Mouse (Mus musculus) heart, postnatal 4 days (tissue): ENCODE measurements at regions not wholly inside any gene's neighbourhood (a gene's known extent, or its start where the extent isn't known, plus 50 kb on each side); places are given as distances from the start of the nearest gene placed in this dataset.

Experiments
- DNase-seq: peaks from one replicate; pipeline ENCODE4 v3.0.0; 2021

GRCm38 (mm10) chr1:72000741-72001140 is 211.4 kb downstream of the Mreg start:
- DNase-seq = no peak

- no peak for DNase-seq
Measured at GRCm38 (mm10) chr1:71996828-71997227, 215.3 kb downstream of the Mreg start.

- DNase-seq = no peak
Measured at GRCm38 (mm10) chr1:71996234-71996619, 215.9 kb downstream of the Mreg start.

- no peak for DNase-seq
Measured at GRCm38 (mm10) chr1:71995573-71996233, 216.4 kb downstream of the Mreg start.

- no peak for DNase-seq
Measured at GRCm38 (mm10) chr1:71990936-71991335, 221.2 kb downstream of the Mreg start.

- no peak for DNase-seq
Measured at GRCm38 (mm10) chr1:71988086-71988485, 224.0 kb downstream of the Mreg start.

GRCm38 (mm10) chr1:71986047-71986446 is 226.1 kb downstream of the Mreg start:
- no peak for DNase-seq

- no peak for DNase-seq
Measured at GRCm38 (mm10) chr1:71983786-71984185, 228.3 kb downstream of the Mreg start.

GRCm38 (mm10) chr1:71982423-71983262 is 229.5 kb downstream of the Mreg start:
- DNase-seq = no peak

GRCm38 (mm10) chr1:71980624-71981023 is 231.5 kb downstream of the Mreg start:
- DNase-seq = no peak

GRCm38 (mm10) chr1:71979261-71979660 is 232.8 kb downstream of the Mreg start:
- no peak for DNase-seq

GRCm38 (mm10) chr1:71977361-71977760 is 234.7 kb downstream of the Mreg start:
- DNase-seq = no peak

GRCm38 (mm10) chr1:71974715-71975114 is 237.4 kb downstream of the Mreg start:
- no peak for DNase-seq

- peak; percentile 31 for DNase-seq
Measured at GRCm38 (mm10) chr1:71971943-71972342, 240.2 kb downstream of the Mreg start.

GRCm38 (mm10) chr1:71970771-71971170 is 241.3 kb downstream of the Mreg start:
- no peak for DNase-seq

GRCm38 (mm10) chr1:71967574-71968104 is 244.5 kb downstream of the Mreg start:
- DNase-seq = no peak

- DNase-seq = no peak
Measured at GRCm38 (mm10) chr1:71964450-71965126, 247.5 kb downstream of the Mreg start.

GRCm38 (mm10) chr1:71956940-71957339 is 255.2 kb downstream of the Mreg start:
- peak; percentile 18 for DNase-seq

- DNase-seq = no peak
Measured at GRCm38 (mm10) chr1:71955331-71955730, 256.8 kb downstream of the Mreg start.

- DNase-seq = no peak
Measured at GRCm38 (mm10) chr1:71953292-71953691, 258.8 kb downstream of the Mreg start.

- DNase-seq = no peak
Measured at GRCm38 (mm10) chr1:71949549-71949948, 262.6 kb downstream of the Mreg start.

- no peak for DNase-seq
Measured at GRCm38 (mm10) chr1:71948686-71949085, 263.4 kb downstream of the Mreg start.

- DNase-seq = no peak
Measured at GRCm38 (mm10) chr1:71947506-71947905, 264.6 kb downstream of the Mreg start.
